Mouse (Mus musculus) layer of hippocampus, postnatal 14 days (tissue): ENCODE measurements around the gene Mphosph6. TPM values are rescaled to one million over a fixed set of nuclear protein-coding genes. Genes with fewer than 3 reads are reported as not detected.

Experiments
- DNase-seq, 2 experiments: peaks; one replicate each; pipeline ENCODE4 v3.0.0; 2021 to 2022; ENCODE audit warnings: low spot score in 2 of 2, mixed read lengths in 1 of 2
- total RNA-seq, 2 experiments: library from RNA; stranded (reverse); gene quantifications; 2 replicates each; pipeline ENCODE4 v1.2.3; 2021

Mphosph6 gene
- total RNA-seq, 2 experiments from 2014 or later, result 21.8 to 24.9 TPM

DNA sequence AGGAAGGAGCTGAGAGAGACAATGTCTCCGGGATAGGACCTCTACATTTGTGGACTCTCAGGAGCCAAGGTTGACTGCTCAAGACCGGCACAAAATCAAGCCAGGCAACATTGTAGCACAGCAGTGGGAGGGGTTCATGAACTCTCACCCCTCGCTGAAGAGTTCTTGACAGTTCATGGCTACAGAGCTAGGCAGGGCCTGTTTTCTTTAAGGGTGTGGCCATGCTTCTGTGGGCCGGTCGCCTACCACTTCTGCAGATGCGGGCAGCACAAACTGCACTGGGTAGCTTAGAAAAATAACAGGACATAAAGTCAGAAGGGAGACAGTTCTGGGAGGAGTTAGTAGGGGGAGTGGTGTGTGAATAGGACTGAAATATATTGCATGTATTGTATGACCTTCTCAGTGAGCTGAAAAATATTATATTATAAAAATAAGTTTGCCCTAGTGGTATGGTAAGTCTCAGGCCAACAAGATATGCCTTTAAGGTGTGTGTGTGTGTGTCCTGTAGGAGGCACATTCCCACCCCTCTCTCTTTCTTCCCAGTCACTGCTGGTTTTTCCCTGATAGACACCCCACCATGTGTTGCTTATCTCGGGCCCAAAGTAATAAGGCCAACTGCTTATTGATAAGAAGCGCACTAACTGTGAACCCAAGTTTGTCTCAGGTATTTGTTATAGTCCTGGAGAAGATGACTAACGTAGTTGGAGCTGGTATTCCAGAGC, 30.5 kb downstream of the Mphosph6 start:
- DNase-seq, result no peak

DNA sequence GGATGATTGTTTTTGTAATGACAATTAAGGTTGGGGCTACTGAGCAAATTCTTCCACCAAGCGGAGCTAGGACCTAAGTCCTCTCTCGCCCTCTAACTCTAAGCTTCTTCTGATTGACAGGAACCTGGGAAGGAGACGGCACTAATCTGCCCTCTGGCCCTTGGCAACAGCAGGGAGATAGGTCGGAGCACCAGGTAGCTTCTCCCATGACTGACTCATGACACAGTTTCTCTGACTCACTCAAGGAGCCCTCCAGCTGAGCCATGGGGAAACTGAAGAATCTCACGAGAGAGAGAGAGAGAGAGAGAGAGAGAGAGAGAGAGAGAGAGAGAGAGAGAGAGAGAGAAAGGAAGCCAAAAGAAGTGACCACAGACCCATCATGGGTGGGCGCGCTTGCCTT, 32.8 kb downstream of the Mphosph6 start:
- no peak for DNase-seq

DNA sequence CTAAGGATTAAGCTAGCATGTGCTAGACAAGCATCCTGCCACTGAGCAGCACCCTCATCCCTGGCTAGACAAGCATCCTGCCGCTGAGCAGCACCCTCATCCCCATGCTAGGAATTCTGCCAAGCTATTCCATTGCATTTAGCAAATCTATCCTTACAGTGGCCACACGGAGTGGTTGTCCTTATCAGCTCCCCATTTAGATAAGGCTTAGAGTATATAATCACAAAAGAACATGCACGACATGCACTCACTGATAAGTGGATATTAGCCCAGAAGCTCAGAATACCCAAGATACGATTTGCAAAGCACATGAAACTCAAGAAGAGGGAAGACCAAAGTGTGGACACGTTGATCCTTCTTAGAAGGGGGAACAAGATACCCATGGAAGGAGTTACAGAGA, 35.8 kb downstream of the Mphosph6 start:
- no peak for DNase-seq

DNA sequence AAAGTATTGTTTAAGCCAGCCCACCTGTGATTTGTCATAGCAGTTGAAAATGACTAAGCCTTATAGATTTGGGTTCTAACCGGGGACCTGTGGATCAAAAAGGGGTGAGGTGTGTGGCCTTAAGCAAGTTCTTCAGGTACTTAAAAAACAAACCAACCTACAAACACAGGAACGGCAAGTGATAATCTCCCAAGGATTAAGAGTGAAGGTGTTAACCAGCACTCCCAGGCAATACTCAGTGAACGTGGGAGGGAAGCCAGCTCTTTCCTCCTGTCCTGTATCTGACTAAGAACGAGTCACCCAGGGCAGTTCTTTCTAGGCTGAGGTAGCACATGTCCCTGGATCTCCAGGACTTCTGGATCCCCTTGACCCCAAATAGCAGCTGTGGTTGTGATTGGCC, 37.1 kb downstream of the Mphosph6 start:
- DNase-seq, result no peak

DNA sequence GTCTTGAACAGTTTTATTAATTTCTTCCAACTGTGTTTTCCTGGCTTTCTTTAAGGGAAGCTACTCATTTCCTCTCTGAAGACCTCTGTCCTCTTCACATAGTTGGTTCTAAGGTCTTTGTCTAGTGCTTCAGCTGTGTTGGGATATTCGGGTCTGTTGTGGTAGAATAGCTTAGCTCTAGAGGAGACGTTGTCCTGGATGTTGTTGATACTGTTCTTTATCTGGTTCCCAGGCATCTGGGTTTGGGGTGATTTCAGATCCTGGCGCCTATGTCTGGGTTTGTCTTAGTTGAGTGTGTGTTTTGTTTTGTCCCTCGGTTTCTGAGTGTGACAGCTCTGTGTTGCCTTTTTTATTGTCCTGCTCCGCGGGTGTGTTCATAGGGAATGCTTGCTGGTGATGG, 39.0 kb downstream of the Mphosph6 start:
- no peak for DNase-seq

DNA sequence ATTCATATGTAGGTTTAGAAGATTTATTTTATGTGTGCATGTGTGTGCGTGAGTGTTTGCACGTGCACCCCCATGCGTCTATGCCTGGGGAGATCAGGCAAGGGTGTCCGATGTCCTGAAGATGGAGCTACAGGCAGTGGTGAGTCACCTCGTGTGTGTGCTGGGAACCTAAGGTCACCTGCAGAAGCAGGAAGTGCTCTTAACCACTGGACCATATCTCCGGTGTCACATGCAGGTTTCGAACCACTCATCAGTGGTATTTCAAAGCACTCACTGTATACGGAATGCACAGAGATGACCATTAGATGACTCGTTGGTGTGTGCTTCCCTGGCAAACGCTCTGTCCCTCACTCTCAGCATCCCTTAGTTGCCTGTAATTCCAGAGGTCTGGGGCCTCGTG, 43.8 kb downstream of the Mphosph6 start:
- no peak for DNase-seq

DNA sequence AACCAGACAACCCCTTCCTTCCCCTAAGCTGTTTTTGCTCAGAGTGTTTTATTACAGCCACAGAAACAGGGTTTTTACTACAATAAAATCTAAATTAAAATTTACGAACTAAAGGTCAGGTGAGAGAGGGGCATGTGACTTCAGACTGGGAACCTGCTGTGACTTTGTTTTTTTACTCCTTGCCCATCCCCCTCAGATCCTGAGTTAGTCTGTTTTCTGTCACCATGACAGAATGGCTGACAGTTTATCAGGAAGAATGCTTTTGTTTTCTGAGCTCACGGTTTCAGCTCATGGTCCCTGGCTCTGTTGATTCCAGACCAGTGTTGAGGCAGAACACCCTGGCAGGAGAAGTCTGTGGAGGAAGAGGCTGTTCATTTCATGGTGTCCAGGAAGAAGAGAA, 52.3 kb downstream of the Mphosph6 start:
- no peak for DNase-seq

DNA sequence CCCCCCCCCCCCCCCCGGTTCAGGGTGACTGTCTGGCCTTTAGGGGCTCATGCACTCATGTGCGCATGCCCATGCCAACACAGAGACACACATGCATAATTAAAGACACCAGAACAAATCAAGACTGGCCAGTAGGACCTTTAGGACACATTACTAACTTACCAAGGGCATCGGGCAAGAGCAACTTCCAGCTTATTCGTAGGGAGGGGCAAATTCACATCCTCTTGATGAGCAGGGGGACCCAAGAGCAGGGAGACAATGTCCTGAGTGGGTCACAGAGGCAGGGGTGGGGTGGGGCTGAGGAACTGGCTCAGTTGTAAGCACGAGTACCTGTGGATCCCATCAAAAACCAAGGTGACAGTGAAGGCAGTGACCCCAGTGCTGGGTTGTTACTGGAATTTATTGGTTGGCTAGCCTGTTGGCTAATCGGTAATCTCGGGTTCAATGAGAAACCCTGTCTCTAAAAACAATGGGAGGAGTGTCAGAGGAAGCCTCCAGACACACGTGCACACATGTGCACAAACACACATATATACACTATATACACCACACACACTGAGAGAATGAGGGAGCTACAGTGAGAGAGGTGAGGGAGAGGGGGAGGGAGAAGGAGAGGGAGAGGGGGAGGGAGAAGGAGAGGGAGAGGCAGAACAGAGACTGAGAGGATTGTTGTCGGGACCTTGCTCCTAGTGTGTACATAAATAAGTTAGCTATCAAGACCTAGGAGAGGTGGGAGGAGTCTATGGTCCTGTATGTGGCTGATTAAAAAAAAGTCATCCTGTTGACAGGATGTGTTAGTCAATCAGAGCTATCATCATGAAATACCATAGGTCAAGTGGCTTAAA, 53.6 kb downstream of the Mphosph6 start:
- no peak for DNase-seq

DNA sequence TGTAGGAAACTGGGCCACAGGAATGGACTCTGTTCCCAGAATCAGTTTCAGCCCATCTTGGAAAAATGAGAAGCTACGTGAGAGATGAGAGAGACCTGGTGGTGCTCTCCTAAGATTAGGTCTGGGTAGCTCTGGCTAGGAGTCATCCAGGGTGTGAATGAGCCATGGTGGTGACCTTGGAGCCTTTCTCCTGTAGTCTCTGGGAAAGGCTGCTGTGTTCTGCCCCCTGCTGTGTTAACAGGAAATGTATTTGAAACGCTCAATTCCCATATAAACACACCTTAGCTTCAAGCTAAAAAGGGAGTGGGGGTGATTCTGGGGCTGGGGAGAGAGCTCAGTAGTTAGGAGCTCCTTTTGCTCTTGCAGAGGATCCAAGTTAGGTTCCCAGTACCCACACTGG, 54.3 kb downstream of the Mphosph6 start:
- DNase-seq, result no peak

DNA sequence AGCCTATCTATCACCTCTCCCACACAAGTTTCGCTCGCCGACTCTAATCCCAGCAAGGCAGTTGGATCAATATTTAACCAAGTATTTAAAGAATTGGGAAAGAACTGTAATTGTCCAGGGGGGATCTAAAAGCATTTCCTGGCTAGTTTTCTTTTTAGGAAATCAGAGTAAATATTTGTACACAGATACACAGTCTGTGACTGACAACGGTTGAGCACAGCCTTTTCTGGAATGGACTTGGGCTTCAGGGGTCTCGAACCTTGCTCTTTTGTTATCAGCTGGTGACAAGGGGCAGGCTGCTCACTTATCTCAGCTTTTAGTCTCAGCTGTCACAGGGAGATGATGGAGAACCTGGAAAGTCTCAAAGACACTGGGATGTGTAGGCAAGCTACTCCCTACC, 55.1 kb downstream of the Mphosph6 start:
- no peak for DNase-seq

DNA sequence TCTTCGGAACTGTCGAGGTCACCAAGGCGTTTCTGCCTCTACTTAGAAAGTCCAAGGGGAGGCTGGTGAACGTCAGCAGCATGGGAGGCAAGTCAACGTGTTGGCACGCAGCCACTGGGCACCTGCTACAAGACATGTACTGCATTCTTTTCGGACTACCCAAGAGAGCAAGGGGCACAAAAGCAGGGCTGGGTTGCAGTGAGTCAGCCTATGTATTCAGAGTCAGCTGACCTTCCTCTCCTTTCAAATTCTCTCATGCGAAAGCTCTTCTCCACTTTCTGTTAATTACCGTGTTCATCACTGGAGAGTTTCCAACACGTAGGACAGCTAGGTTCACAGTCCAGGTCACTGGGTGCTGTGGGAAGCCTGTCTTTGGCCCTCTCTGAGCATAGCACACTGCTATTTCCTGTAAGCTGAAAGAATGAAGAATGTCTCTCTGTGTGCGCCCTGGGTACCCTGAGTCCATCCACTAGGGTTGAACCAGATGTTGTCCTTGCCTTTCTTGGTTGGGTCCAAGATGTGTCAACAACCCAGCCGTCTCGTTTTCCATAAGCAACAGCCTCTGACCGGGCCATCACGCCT, 59.2 kb downstream of the Mphosph6 start:
- no peak for DNase-seq

Other genes starting within 250 kb of the Mphosph6 start
- 1 to 10 TPM; 3.8 to 4.1 TPM for gene Sdr42e1, start 128.3 kb downstream of the Mphosph6 start, total RNA-seq
- not detected for gene Hsd17b2, start 100.0 kb downstream of the Mphosph6 start, total RNA-seq